Mouse (Mus musculus) hindbrain, embryonic 15.5 days (tissue): ENCODE results near the gene Agbl4. TPM values are rescaled to one million over a fixed set of nuclear protein-coding genes. Genes with fewer than 3 reads are reported as not detected.

ENCODE experiments used
- ATAC-seq: fragments of 200-750 bp; cut with Nextera tagmentation; 2 replicates; pipeline ENCODE4 v1.8.0; 2017; ENCODE audit warnings: low read depth, moderate number of reproducible peaks, moderate TSS enrichment; ENCODE audit not compliant: low FRiP score
- H3K27ac ChIP-seq: fragments of 300-500 bp; sonication (generic); replicated peaks from 2 replicates; pipeline ENCODE4 v1.5.1; 2015; ENCODE audit warnings: mild to moderate bottlenecking, inconsistent platforms
- H3K27me3 ChIP-seq: fragments of 300-500 bp; sonication (generic); 2 replicates; pipeline ENCODE4 v1.6.1; 2015; ENCODE audit warnings: control low read depth, inconsistent platforms
- H3K36me3 ChIP-seq: fragments of 300-500 bp; sonication (generic); 2 replicates; pipeline ENCODE4 v1.6.1; 2015; ENCODE audit warnings: control low read depth, inconsistent platforms
- H3K4me1 ChIP-seq: fragments of 300-500 bp; sonication (generic); replicated peaks from 2 replicates; pipeline ENCODE4 v1.6.1; 2015; ENCODE audit warnings: control low read depth, inconsistent platforms
- H3K4me2 ChIP-seq: fragments of 300-500 bp; sonication (generic); 2 replicates; pipeline ENCODE4 v1.6.1; 2015; ENCODE audit warnings: moderate library complexity, mild to moderate bottlenecking, inconsistent platforms
- H3K4me3 ChIP-seq: fragments of 300-500 bp; sonication (generic); 2 replicates; pipeline ENCODE4 v1.5.1; 2015; ENCODE audit warnings: mild to moderate bottlenecking, inconsistent platforms
- H3K9ac ChIP-seq: fragments of 300-500 bp; sonication (generic); 2 replicates; pipeline ENCODE4 v1.6.1; 2015; ENCODE audit warnings: inconsistent platforms
- H3K9me3 ChIP-seq: fragments of 300-500 bp; sonication (generic); 2 replicates; pipeline ENCODE4 v1.6.1; 2016; ENCODE audit warnings: control low read depth, inconsistent platforms
- WGBS: fragments of 180-500 bp; shearing (Covaris S2); methylation state at CpG from one replicate; pipeline ENCODE4 v1.1.7; 2015; 5-methylcytosine and 5-hydroxymethylcytosine counted together
- polyA plus RNA-seq: library from polyadenylated mRNA; unstranded; fragments of >200 nt; fragmentation: Nextera tagmentation; extraction: Ambion mirVana; gene quantifications from 2 replicates; pipeline ENCODE4 v1.2.1, GENCODE M21; 2015

Agbl4 gene
- polyA plus RNA-seq, 1 experiment from 2014 or later, result 2.9 TPM

DNA sequence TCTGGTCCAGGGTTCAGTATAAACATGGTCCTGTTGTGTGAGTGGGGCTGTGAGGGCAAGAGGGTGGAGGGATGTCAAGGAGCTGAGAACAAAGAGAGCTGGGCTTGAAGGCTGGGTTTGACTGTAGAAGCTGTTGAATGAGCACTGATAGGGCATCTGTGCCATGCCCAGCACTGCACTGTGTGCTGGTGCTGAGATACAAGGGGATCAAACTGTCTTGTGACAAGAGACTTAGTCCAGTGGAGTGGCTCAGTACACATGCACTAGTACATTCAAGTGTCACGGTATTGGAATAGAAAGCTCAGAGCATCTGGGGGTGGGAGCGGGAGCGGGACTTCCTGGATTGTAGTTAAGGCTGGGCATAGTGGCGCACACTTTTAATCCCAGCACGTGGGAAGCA lies 1088.7 kb downstream of the Agbl4 start:
- H3K9ac ChIP-seq, result no peak overlapping the region
- H3K27me3 ChIP-seq, result 0 out of 2 replicates have a peak, but pooled peaks cover 3% of the 10 kb centered on the region
- no peak overlapping the region for H3K4me3 ChIP-seq
- no peak overlapping the region for H3K4me2 ChIP-seq
- no peaks in the 10 kb centered on the region for H3K36me3 ChIP-seq
- ATAC-seq, result peak; percentile 47; the same call in 1 of the 2 replicates
- H3K4me1 ChIP-seq, result 0 out of 2 replicates have a peak, but pooled peaks cover 8% of the 10 kb centered on the region
- no peaks in the 10 kb centered on the region for H3K9me3 ChIP-seq
- WGBS, result 69% methylated on average over 5 of the region's 5 CpGs
- H3K27ac ChIP-seq, result no peak overlapping the region

DNA sequence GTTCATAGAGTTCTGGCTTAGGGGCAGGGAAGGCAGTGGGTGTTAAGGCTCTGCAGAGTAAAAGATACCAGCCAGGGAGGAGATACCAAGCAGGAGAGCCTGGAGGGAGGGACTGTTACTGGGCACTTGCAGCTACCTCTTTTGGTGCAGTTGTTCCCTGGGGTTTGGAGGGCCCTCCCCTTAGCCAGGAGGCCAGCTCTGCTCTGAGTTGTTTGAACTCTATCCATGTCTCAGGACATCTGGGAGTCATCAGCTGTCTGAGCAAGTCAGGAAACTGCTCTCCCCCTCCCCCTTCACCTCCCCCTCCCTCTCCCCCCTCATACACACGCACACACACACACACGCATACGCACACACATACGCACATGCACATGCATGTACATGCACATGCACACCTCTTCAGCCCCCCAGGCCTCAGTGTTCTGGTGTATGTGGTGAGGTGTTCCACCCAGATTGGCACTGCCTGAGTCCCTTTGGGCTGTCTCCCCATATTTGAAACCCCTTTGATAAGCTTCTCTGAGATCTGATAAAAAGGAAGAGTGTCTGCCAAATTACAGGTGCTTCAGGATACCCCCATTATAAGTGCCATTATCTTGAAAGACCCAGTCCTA lies 1089.9 kb downstream of the Agbl4 start:
- H3K36me3 ChIP-seq, result no peaks in the 10 kb centered on the region
- no peak overlapping the region for H3K27ac ChIP-seq
- no peaks in the 10 kb centered on the region for H3K9me3 ChIP-seq
- H3K9ac ChIP-seq, result no peak overlapping the region
- H3K27me3 ChIP-seq, result 0 out of 2 replicates have a peak, but pooled peaks cover 3% of the 10 kb centered on the region
- WGBS, result 88% methylated on average over 4 of the region's 4 CpGs
- 0 out of 2 replicates have a peak, but pooled peaks cover 8% of the 10 kb centered on the region for H3K4me1 ChIP-seq
- no peak for ATAC-seq
- no peak overlapping the region for H3K4me3 ChIP-seq
- no peak overlapping the region for H3K4me2 ChIP-seq

DNA sequence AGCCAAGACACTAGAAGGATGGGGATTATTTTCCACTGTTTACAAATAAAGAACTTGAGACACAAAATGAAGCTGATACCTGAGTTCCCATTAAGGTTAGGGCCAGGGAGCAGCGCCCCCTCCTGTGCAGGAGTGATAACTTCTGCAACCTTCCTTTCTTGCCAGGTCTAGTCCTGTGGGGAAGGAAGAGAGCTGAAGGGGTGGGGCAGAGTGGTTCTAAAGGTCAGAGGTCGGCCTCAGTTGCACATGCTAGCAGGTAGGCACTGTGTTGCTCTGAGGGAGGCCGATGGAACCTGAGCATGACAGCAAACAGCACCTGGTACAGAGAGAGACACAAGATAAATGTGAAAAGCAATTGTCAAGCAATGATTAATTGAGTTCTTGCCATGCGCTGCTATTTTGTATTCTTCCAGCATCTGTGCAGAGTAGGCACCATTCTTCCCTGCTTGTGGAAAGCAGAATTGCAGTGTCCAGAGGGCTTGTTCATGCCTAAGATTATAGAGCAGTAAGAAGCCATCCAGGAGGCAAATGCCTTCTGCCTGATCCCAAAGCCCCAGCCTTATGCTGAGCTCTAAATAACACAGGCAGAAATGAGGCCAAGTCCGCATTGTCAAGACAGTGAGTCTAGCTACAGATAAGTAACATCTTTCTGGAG lies 1096.4 kb downstream of the Agbl4 start:
- peak; percentile 75 for ATAC-seq
- WGBS, result 50% methylated on average over 5 of the region's 5 CpGs
- H3K27ac ChIP-seq, result peak overlapping the region; percentile 59; the same call in 1 of the 2 replicates
- no peaks in the 10 kb centered on the region for H3K9me3 ChIP-seq
- H3K27me3 ChIP-seq, result no peaks in the 10 kb centered on the region
- no peak overlapping the region for H3K4me3 ChIP-seq
- H3K4me2 ChIP-seq, result no peak overlapping the region
- peaks cover 3% of the 10 kb centered on the region for H3K4me1 ChIP-seq
- no peak overlapping the region for H3K9ac ChIP-seq
- H3K36me3 ChIP-seq, result no peaks in the 10 kb centered on the region

DNA sequence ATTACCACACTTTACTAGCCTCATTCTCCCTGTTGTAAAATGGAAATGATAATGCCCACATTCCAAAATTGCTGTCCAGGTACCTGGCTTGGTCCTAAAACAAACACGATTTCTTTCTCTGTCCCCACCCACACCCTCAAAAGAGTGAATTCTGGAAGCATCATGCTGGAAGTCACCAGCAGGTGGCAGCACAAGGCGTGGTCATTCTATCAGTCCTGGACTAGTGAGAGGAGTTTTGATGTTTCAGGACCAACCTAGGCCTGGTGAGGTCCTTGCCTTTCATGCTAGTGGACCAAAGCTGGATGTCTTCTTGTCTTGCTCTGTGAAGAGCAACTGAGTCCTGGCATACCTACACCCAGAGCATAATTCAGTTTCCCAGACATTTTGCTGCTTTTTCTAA lies 1098.5 kb downstream of the Agbl4 start:
- Histone ChIP-seq H3K4me1 (peaks cover 3% of the 10 kb centered on the region), H3K9ac (no peak overlapping the region), H3K36me3 (no peaks in the 10 kb centered on the region), H3K4me3 (no peak overlapping the region), H3K27ac (no peak overlapping the region), H3K27me3 (no peaks in the 10 kb centered on the region), H3K9me3 (no peaks in the 10 kb centered on the region), H3K4me2 (no peak overlapping the region)
- 13% methylated on average over 2 of the region's 2 CpGs for WGBS
- no peak for ATAC-seq

DNA sequence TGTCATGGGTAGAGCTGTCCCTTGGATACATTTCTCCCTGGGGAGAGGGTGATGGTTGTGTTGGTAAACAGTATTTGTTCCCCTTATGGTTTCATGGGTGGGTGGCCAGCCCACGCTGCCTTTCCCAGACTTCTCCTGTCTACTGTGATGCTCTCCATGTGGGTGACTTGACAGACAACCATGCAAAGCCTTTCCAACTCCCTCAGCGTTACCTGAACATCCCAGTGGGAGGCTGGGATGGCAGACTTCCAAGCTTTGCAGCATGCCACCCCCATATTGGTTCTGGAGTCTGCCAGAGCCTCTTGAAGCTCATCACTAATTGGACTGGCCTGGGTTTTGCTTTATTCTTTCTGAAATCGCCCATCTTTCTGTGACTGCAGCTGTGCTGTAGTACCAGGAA lies 1101.3 kb downstream of the Agbl4 start:
- no peaks in the 10 kb centered on the region for H3K27me3 ChIP-seq
- H3K4me2 ChIP-seq, result no peak overlapping the region
- WGBS, result 61% methylated on average over 3 of the region's 3 CpGs
- H3K4me1 ChIP-seq, result peaks cover 2% of the 10 kb centered on the region
- H3K27ac ChIP-seq, result no peak overlapping the region
- H3K4me3 ChIP-seq, result no peak overlapping the region
- H3K36me3 ChIP-seq, result no peaks in the 10 kb centered on the region
- no peak overlapping the region for H3K9ac ChIP-seq
- no peak for ATAC-seq
- no peaks in the 10 kb centered on the region for H3K9me3 ChIP-seq

DNA sequence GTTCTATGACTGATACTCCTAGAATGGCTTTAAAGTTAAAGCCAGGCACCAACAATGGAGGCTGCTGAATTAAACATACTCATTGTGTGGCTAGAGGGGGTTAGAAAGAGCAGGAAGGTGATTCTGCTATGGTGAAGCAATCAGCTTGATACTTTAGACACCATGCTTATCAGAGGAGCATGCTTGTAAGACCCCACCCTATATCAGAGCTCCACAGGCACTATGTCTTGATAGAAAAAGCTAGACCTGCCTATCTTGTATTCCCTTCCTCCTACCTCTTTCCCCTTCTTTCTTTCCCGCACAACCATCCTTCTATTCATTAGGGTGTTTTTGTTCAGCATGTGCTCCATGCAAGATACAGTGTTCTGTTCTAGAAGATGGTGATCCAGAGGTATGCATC lies 1104.0 kb downstream of the Agbl4 start:
- Histone ChIP-seq H3K9ac (no peak overlapping the region), H3K27ac (no peak overlapping the region), H3K9me3 (no peaks in the 10 kb centered on the region), H3K4me3 (no peak overlapping the region), H3K27me3 (no peaks in the 10 kb centered on the region), H3K36me3 (no peaks in the 10 kb centered on the region), H3K4me2 (no peak overlapping the region), H3K4me1 (no peaks in the 10 kb centered on the region)
- ATAC-seq, result no peak
- WGBS, result 100% methylated on average over 1 of the region's 1 CpGs

DNA sequence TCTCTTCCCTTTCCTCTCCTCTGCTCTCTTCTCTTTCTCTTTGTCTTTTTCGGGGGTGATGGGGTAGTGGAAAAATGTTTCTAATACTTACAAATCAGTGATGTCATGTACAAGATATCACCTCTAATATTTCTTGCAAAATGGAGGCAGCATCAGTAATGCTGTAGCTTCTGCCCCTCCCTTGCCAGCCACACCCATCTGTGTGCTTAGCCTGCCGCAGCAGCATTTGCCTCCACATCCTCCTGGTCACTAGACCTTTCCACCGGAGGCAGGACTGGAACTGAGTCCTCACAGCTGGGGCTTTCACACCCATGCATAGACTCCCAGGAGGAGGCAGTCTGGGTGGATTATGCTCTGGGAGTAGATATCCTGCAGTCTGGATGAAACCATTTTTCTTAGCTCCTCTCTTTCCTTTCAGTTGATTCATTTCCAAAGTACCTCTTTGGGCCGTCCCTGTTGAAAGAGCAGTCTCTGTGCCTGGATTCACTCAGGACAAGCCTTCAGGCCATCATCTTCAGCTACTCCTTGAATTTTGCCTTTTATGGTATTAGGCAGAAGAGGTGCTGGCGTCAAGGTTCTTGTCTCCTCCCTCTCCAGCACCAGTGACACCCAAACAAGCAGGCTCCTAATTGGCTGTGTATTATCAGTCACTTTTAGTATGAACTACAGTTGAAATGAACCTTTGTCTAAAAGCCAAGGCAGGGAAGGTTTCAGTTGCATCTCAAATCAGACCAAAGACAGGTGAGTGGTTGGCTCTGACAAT lies 1105.7 kb downstream of the Agbl4 start:
- no peaks in the 10 kb centered on the region for H3K36me3 ChIP-seq
- no peak overlapping the region for H3K4me3 ChIP-seq
- ATAC-seq, result no peak
- H3K27me3 ChIP-seq, result no peaks in the 10 kb centered on the region
- H3K27ac ChIP-seq, result no peak overlapping the region
- H3K9me3 ChIP-seq, result no peaks in the 10 kb centered on the region
- no peaks in the 10 kb centered on the region for H3K4me1 ChIP-seq
- 72% methylated on average over 5 of the region's 5 CpGs for WGBS
- no peak overlapping the region for H3K9ac ChIP-seq
- no peak overlapping the region for H3K4me2 ChIP-seq

DNA sequence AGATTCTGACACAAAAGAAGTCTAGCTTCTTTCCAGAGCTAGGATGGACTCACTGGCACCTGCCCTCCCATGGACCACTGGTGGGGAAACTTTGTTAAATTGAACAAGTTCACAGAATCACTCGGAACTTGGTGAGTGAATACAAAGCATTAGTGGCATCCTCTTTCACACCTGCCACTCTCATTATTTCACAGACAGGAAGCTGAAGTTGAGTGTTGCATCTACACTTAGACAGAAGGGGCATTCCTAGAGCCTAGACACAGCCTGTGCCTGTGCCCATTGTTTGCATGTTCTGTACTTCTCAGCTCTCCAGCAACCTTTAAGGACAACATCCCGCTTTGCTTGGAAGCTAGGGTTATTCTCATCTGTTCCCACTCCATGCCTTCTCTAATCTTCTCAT lies 1107.5 kb downstream of the Agbl4 start:
- Histone ChIP-seq H3K4me3 (no peak overlapping the region), H3K27me3 (no peaks in the 10 kb centered on the region), H3K36me3 (no peaks in the 10 kb centered on the region), H3K9me3 (no peaks in the 10 kb centered on the region), H3K27ac (no peak overlapping the region), H3K4me1 (no peaks in the 10 kb centered on the region), H3K4me2 (no peak overlapping the region), H3K9ac (no peak overlapping the region)
- ATAC-seq, result no peak
- WGBS, result 95% methylated on average over 2 of the region's 2 CpGs

DNA sequence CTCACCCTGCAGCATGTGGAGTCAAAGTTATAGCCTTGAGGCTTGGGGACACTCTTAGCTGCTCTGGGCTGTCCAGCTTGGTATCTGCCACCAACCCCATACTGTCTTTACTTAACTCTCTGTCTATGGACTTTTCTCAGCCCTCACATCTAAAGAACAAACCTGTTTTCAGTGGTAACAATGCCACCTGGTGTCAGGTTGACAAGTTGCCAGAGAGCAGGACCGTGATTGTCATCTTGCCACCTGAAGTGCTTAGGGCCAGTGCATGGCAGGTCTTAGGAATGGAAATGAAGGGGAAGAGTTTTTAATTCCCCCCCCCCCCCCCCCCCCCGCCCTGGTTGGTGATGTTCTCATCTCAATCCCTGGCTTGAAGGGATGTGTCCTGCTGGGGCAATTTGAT lies 1112.7 kb downstream of the Agbl4 start:
- WGBS, result 25% methylated on average over 1 of the region's 2 CpGs

DNA sequence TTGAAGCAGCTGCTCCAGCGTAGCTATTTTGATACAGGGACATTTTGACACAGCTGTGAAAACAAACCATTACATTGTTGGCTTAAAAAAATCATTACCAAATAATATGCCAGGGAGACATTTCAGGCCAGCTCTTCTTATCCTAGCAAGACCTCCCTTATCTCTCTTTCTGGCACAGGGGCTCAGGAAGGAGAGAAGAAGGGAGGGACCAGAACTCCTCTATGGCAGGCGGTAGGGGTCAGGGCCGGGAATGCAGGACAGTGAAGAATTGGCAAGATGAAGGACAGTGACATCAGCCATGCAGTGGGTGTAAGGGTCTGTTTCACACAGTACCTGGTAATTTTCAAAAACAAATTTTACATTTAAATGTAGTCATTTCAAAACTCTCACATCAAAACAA lies 1116.5 kb downstream of the Agbl4 start:
- Histone ChIP-seq H3K9me3 (no peaks in the 10 kb centered on the region), H3K4me1 (peaks cover 6% of the 10 kb centered on the region; the same call in 1 of the 2 replicates), H3K36me3 (no peaks in the 10 kb centered on the region), H3K27ac (no peak overlapping the region), H3K4me3 (no peak overlapping the region), H3K27me3 (no peaks in the 10 kb centered on the region), H3K9ac (no peak overlapping the region), H3K4me2 (no peak overlapping the region)
- no peak for ATAC-seq
- WGBS, result 63% methylated on average over 3 of the region's 3 CpGs

More for the DNA sequence above, 1112.7 kb downstream of the Agbl4 start:
- H3K36me3 ChIP-seq, result no peaks in the 10 kb centered on the region
- ATAC-seq, result peak; percentile 51; the same call in 1 of the 2 replicates
- no peaks in the 10 kb centered on the region for H3K27me3 ChIP-seq
- H3K9me3 ChIP-seq, result no peaks in the 10 kb centered on the region
- no peak overlapping the region for H3K4me2 ChIP-seq
- no peak overlapping the region for H3K4me3 ChIP-seq
- no peak overlapping the region for H3K27ac ChIP-seq
- H3K9ac ChIP-seq, result no peak overlapping the region
- H3K4me1 ChIP-seq, result no peaks in the 10 kb centered on the region

DNA sequence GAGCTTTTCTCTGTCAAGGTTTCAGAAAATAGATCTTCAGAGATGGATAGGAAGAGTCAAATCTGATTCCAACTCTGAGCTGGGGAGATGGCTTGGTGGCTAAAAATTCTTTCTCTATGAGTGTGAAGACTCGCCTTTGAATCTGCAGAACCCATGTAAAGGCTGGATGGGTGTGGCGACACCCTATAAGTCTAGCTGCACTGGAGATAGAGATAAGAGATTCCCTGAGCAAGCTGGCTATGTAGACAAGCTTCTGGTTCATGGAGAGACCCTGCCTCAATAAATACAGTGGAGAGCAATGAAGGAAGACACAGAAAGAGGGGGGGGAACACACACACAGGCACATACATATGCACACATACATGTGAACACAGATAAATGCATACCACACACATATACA lies 1118.7 kb downstream of the Agbl4 start:
- H3K4me2 ChIP-seq, result no peak overlapping the region
- H3K4me3 ChIP-seq, result no peak overlapping the region
- ATAC-seq, result no peak
- 94% methylated on average over 2 of the region's 2 CpGs for WGBS
- no peaks in the 10 kb centered on the region for H3K9me3 ChIP-seq
- H3K36me3 ChIP-seq, result no peaks in the 10 kb centered on the region
- peaks cover 6% of the 10 kb centered on the region; the same call in 1 of the 2 replicates for H3K4me1 ChIP-seq
- no peaks in the 10 kb centered on the region for H3K27me3 ChIP-seq
- H3K9ac ChIP-seq, result no peak overlapping the region
- no peak overlapping the region for H3K27ac ChIP-seq
